Mouse (Mus musculus) spleen, postnatal 36 days (tissue): ENCODE measurements around the gene Trub2.
"Not testable (repeated sequence)": the region's sequence is repeated elsewhere in the genome, so short reads cannot be mapped to it uniquely, and the experiment has no call there.

Experiments
- DNase-seq, 2 experiments: peaks; one replicate each; pipeline ENCODE4 v3.0.0; 2022; ENCODE audit warnings: low spot score in 2 of 2, mixed read lengths in 1 of 2

Trub2 gene

DNA sequence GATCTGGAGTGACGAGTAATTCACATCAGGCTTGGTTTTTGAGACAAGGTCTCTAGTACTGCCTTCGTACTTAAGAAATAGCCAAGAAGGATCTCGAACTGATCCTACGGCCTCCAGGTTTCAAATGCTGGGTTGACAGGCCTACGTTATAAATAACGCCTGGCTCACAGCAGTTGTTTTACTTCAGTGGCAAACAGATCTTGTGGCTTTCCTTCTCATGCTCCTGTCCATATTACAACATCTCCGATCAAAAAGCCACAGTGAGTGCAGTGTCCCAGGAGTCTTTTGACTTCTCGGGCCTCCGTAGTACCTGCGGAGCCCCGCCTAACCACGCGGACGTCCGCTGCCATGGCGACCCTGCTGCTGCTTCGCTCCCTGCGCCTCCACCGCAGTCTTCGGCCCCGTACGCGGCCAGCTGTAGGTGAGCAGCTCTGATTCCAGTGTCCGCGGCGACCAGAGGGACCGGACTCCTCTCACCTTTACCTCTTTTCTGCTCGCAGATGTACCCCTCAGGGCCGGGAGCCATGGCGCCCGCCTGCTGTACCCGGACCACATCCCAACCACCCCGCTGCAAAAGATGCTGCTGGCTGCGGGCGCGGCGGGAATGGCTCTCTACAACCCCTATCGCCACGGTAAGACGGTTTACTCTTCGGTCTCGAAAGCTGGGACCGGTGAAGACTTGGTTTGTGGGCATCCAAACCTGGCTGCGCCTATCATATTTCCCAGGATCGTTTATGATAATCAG, at the start of gene Trub2:
TSS of gene Trub2 (minus strand) at position 566 of the 745 bp plus-strand sequence.
- peak; percentile 82 to 87 for DNase-seq

DNA sequence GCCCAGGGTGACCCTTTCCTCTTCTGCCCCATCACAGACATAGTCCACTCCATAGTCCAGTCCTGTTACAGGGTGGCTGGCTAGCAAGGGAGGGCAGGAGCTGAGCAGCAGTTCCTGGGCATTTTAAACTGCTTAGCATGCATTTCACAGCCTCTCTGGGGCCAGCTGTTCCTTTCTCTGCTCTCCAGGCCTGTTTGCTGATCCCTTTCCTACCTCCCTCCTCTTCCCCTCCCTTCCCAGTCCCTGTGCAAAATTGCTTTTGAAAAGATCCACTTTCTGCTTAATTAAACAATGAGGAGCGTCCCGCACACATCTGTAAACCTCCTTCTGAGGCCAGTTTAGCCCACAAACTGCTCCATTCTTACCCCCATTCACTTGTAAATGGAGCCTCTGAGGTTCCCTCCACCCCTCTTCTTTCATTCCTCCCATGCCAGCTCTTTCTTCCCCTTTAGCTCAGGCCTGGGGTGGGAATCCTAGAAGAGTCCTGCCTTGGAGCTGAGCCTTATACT, 47.1 kb upstream of the Trub2 start:
- DNase-seq: no peak

- DNase-seq: no peak
These were observed 45.5 kb upstream of the Trub2 start for GRCm38 (mm10) chr2:29833796-29834195.

- DNase-seq: no peak
These were observed 42.8 kb upstream of the Trub2 start for GRCm38 (mm10) chr2:29831106-29831505.

DNA sequence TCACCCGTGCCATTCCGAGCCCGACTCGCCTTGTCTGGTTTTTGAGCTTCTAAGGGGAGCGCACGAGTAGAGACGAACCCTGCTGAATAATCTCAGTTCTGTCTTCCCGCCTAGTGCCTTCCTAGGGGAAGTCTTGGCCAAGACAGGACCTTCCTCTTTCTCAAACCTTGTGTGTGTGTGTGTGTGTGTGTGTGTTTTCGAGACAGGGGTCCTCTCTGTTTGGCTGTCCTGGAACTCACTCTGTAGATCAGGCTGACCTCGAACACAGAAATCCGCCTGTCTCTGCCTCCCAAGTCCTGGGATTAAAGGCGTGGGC, 39.4 kb upstream of the Trub2 start:
- DNase-seq: no peak

DNA sequence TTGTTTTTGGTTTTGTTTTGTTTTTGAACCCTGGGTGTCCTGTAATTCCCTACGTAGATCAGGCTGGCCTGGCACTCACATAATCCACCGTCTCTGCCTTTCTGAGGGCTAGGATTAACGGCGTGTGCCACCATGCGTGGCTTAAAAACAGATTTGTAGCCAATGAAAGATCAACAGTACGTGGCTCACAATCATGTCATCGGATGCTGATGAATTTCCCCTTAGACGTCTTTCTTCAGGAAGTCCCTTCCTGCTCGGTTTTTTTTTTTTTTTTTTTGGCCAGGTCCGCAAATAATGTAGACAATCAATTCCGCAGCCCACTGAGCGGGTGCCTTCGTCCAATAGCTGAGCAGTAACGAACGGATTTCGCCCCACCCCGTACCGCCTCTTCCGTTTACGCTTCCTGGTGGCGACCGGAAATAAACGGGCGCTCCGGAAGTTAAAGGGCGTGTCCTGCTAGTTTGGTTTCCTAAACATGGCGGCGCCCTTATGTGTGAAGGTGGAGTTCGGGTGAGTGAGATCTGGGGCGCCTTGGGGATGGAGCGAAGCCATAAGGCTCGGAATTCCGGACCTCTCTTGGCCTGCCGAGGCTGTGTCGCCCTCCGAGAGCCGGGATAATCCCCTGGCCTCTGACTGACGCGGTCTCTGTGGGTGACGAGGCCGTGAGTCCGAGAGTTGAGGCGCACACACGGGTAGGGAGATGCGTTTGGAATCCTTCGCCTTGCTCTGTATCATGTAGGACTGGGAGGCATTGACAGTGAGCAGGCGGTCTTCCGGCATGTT, 38.8 kb upstream of the Trub2 start:
- DNase-seq: peak; percentile 95 to 97

DNA sequence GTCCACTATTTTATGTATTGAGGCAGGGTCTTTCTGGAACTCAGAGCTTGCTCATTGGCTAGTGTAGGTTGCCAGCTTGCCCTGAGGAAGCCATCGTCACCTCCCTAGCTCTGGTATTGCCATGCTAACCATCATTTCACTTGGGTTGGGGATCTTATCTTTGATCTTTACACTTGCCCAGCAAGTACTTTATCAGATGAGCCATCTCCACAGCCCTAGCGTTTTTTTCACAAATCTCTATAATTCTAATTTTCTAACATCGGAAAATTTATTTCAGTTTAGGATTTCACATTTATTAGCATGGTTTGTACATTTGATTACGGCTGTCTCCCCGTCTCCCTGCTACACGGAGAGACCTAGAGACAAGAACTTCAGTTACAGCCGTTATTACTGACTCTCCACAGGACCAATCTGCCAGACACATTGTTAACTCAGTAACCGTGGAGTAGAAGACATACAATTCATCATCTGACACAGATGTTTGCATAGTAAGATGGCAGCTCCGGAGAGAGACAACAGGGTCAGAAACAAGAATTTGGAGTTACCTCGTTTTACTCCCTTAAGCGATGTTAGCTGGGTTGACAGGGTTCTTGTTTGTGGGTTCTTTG, 38.1 kb upstream of the Trub2 start:
- no peak for DNase-seq

DNA sequence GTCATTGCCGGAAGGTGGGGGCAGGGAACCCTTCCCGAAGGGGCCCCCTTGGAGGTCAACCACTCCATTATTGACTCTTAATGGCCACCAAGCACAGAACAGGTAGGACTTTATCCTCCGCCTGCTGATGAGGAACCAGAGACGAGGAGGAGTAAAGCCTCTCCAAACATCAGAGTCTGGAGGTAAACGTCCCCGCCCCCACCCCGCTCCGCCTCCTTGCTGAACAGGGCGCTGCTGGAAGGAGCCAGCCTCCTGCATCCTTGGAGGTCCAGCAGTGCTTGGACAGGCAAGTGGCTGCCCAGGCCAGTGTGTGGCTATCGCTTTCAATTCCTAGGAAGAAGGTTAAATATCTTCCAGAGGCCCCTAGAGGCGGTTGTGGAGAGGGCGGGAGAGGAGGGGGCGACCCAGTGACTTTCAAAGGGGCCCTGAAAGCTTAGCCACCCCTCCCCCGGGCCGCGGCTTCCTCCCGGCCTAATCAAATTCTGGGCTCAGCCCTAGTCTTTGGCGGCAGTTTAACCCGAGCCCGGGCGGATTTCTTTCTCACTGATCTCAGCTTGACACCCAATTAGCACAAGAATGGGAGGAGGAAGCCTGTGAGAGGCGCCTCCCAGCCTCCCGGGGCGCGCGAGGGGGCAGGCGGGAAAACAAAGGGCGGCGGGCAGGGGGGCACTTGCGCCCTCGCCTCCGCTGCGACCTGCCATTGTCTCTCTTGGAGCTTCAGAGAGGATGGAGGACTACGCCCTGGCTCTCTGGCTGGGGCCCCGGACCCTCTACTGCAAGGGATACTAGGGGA, 31.9 kb upstream of the Trub2 start, which contains the start of gene Urm1:
TSS of gene Urm1 (plus strand) at position 51 of the 793 bp plus-strand sequence.
- peak; percentile 68 to 72 for DNase-seq

- no peak for DNase-seq
These were observed 31.1 kb upstream of the Trub2 start for GRCm38 (mm10) chr2:29819363-29819762.

- peak; percentile 48 to 57 for DNase-seq
These were observed 29.3 kb upstream of the Trub2 start for GRCm38 (mm10) chr2:29817426-29818232.

DNA sequence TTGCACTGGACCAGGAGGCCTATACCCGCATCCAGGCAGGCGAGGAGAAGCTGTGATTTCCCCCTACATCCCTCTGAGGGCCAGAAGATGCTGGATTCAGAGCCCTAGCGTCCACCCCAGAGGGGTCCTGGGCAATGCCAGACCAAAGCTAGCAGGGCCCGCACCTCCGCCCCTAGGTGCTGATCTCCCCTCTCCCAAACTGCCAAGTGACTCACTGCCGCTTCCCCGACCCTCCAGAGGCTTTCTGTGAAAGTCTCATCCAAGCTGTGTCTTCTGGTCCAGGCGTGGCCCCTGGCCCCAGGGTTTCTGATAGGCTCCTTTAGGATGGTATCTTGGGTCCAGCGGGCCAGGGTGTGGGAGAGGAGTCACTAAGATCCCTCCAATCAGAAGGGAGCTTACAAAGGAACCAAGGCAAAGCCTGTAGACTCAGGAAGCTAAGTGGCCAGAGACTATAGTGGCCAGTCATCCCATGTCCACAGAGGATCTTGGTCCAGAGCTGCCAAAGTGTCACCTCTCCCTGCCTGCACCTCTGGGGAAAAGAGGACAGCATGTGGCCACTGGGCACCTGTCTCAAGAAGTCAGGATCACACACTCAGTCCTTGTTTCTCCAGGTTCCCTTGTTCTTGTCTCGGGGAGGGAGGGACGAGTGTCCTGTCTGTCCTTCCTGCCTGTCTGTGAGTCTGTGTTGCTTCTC, 27.5 kb upstream of the Trub2 start:
- no peak for DNase-seq

DNA sequence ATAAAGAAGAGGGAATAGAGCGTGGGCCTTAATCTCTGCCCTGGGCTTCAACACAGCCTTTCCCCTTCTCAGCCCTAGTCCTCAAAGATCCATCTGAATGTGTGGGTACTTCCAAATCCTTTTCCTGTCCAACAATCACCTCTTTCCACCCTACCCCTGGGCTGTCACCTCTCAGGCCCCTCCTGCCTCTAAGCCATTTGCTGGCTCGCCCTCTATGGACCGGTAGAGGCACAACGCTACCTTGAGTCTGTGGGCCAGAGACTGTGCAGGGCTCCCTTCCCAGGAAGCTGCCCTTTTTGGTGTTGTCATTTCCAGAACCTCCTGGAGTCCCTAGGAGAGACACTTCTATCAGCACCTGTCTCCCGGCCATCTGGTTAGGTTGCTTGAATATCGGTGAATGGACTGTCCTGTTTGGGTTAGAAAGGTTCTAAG, 15.1 kb upstream of the Trub2 start:
- peak in 1 of 2 experiments; percentile 17 for DNase-seq

DNA sequence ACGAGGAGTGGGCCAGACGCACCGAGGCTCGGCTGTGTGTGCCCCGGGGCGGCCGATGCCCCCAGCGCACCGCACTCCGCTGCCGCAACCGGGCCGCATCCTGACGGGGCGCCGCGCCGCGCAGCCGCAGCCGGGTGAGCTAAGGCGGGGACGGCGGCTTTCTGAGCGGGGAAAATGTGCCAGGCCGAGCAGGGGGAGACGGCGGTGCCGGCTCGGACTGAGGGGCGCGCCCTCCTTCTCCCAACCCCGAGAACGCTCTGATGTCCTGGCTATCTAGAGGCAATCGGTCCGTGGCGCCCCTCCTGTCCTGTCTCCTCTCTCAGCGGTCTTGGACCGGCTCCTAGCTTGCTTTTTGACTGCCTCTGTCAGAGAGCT, 14.5 kb upstream of the Trub2 start:
- DNase-seq: no peak

GRCm38 (mm10) chr2:29802075-29802826, 13.9 kb upstream of the Trub2 start, which contains the start of gene Slc27a4:
TSS of gene Slc27a4 (plus strand) at chr2:29802634.
- peak; percentile 95 for DNase-seq

DNA sequence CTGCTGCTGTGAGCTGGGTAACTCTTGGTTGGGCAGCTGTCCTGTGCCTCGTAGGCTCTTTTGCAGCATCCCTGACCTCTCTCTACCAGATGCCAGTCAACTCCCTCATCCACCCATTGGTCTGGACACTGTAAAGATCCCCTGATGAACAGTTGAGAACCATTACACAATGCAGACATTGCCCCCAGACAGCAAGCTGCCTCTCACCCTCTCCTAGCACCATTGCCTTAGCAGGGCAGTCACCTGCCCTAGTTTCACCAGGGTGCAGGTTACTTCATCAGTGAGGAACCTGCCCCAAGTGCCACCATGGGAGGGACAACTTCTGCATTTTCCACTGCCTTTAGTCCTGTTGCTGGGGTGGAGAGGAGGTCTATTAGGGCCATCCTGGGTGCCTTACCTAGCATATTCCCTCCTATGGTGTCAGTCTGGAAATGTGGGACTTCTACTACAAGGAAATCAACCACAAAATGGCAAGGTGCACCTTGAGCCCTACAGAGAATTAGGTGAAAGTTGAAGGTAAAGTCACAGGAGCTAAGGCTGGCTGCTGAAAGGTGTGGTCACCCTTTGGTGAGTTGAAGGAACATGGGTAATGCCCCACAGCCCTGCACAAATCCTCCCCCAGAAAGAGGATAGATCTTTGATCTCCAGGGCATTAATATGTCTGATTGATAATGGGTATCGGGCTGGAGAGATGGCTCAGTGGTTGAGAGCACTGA, 4.6 kb upstream of the Trub2 start:
- DNase-seq: no peak

DNA sequence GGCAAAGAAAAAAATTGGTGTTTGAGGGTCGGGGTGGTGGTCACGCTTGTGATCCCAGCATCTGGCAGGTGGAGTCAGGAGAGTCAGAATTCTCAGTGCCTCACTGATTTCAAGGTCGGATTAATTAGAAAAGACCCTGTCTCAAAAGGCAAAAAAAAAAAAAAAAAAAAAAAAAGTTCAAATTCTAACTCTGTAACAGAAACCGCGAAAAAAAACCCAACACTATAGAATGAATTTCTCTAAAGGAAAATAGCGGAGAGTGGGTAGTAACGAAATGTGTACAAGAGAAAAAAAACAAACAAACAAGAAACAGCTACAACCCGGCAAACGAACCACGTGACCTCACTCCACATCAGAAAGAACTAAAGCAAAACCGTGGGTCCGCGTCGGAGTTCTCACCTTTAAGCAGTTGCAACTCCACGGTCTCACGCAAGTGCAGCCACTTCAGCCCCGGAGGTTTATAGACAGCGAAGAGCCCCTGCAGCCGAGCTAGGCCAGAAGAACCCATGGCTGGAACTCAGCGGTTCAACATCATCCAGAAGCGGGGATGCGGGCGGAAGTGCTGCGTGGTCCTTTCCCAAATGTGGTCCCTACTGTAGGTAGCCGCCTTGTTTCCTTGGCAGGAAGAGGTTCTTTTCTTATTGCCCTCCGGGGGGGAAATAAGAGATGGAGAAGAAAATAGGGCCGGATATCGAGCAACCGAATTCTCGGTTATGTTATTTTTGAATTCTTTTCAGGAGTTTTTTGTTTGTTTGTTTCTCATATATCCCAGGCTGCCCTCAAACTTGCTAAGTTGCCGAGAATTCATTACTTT, 991 bp downstream of the Trub2 start, which contains the start of gene Coq4:
TSS of gene Coq4 (plus strand) at position 390 of the 814 bp plus-strand sequence.
- DNase-seq: peak; percentile 87 to 91

DNA sequence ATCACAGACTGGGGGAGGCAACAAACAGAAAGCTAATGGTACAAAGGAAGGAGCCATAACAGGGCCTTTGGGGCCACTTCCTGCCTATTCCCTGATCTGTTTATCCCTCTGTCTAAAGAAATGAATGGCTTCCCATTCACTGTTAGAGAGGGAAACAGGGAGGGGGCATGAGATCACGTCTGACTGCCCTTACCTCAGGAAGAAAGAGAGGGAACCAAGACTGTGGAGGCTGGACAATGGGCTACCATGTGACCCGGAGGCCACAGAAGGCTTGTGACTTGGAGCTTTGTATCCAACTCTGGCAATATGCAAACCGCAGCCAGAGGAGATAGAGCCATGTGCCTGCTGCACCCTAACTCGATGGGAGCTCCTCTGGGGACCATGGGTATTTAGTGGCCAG, 4.0 kb downstream of the Trub2 start:
- DNase-seq: no peak

- not testable (repeated sequence) for DNase-seq
These were observed 7.0 kb downstream of the Trub2 start for GRCm38 (mm10) chr2:29781256-29781655.
